Mouse (Mus musculus): ENCODE data around the gene Zfp866. TPM values are rescaled to one million over a fixed set of nuclear protein-coding genes. Genes with fewer than 3 reads are reported as not detected.

Zfp866 gene
- total and polyA plus RNA-seq, 3 experiments, result 14.3 to 16.0 (median 14.4) TPM

DNA sequence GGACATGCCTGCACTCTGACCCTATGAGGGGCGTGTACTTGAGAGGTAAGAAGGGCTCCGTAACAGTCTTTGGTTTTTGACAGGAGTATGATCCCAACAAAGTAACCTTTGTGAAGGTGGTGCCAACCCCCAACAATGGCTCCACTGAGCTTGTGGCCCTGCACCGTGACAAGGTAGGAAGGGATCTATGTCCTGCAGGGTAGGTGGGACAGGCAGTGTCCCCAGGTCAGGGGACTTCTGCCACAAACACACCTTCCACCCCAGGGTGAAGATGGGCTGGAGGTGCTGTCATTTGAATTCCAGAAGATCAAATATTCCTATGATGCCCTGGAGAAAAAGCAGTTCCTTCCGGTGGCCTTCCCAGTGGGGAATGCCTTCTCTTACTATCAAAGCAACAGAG is 2.7 kb upstream of the Zfp866 start:
- Histone ChIP-seq H3K27me3 (replicated peaks) (no peaks in the 10 kb centered on the region), H3K9ac (ENCODE audit: insufficient read depth, low read depth) (no peak overlapping the region), H3K4me1 (ENCODE audit: control insufficient read depth in 1 of 2, insufficient read depth in 2 of 2) (peaks cover 9 to 29% of the 10 kb centered on the region in 2 experiments), H3K4me3 (replicated peaks in 1 of 3; ENCODE audit: low read depth in 2 of 3, low read length in 2 of 3, poor library complexity in 1 of 3) (no peak overlapping the region), H3K79me2 (replicated peaks; ENCODE audit: control insufficient read depth, extremely low read depth, insufficient read depth, poor library complexity, severe bottlenecking) (peaks cover 28% of the 10 kb centered on the region), H3K36me3 (replicated peaks in 1 of 2; ENCODE audit: control insufficient read depth in 1 of 2, insufficient read depth in 1 of 2, low read length in 1 of 2) (peaks cover 53 to 65% of the 10 kb centered on the region in 2 experiments), H3K27ac (ENCODE audit: insufficient read depth, low read depth) (no peak overlapping the region), H3K9me3 (replicated peaks; ENCODE audit: low read length) (no peaks in the 10 kb centered on the region), H3K4me2 (ENCODE audit: insufficient read depth, low read depth, poor library complexity, severe bottlenecking) (no peak overlapping the region)
- no peak for TF ChIP-seq JUND (conservative IDR thresholded peaks at IDR 0.05; ENCODE audit: low read depth, low read length)
- no peak for TF ChIP-seq RCOR1 (conservative IDR thresholded peaks at IDR 0.05; ENCODE audit: low read depth, low read length)
- TF ChIP-seq BHLHE40 (IDR thresholded peaks at IDR 0.05; ENCODE audit: low read depth, low read length), result no peak
- no peak for TF ChIP-seq USF2 (conservative IDR thresholded peaks at IDR 0.05; ENCODE audit: low read depth, low read length)
- TF ChIP-seq RAD21 (IDR thresholded peaks at IDR 0.05; ENCODE audit: low read depth, low read length), result no peak
- TF ChIP-seq EP300 (IDR thresholded peaks at IDR 0.05; ENCODE audit: low read length), result no peak
- no peak for TF ChIP-seq POLR2AphosphoS2 (IDR thresholded peaks at IDR 0.05; ENCODE audit: low read depth, low read length)
- TF ChIP-seq TCF12 (IDR thresholded peaks at IDR 0.05; ENCODE audit: low read depth, low read length), result no peak
- no peak for TF ChIP-seq E2F4 (IDR thresholded peaks at IDR 0.05; ENCODE audit: insufficient replicate concordance, low read depth, low read length)
- TF ChIP-seq MEF2A (IDR thresholded peaks at IDR 0.05; ENCODE audit: borderline replicate concordance, low read depth, low read length), result no peak
- TF ChIP-seq PAX5 (IDR thresholded peaks at IDR 0.05; ENCODE audit: low read length), result no peak
- no peak for TF ChIP-seq USF1 (IDR thresholded peaks at IDR 0.05; ENCODE audit: low read depth, low read length)
- no peak for DNase-seq (ENCODE audit: extremely low read depth)
- in situ Hi-C loops (cut with MboI; ENCODE audit: low pct_ligation_motif_present, low pct_unique_long_range_greater_than_20kb, low sequenced_read_pairs), result no loop called here
- dilution Hi-C loops (cut with MboI; ENCODE audit: extremely low pct_ligation_motif_present, extremely low pct_unique_long_range_greater_than_20kb, low sequenced_read_pairs), result no loop called here

DNA sequence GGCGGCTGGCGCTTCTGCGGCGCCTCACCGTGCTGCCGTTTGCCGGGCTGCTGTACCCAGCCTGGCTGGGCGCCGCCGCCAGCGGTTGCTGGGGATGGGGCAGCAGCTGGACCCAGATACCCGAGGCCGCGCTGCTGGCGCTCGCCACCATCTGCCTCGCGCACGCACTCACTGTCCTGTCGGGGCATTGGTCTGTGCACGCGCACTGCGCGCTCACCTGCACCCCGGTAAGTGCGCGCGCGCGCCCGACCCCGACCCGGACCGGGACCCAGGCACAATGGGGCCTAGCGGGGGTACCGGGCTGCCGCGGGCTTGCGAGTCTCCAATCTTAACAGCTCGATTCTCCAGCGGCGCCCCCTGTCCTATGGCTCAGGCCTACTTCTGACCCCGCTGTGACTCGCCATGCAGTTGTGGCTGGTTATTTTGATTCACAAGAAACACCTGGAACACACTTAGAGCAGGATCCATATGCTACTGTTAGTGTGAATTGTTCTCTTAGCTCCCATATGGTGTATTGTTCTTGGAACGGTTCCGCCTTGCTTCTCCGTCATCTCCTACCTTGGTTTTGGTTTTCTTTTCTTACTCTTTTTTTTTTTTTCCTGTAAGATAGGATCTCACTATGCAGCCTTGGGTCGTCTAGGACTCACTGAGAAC is 564 bp upstream of the Zfp866 start:
- dilution Hi-C loops (cut with MboI; ENCODE audit: extremely low pct_ligation_motif_present, extremely low pct_unique_long_range_greater_than_20kb, low sequenced_read_pairs), result no loop called here
- no peaks in the 10 kb centered on the region for H3K9me3 ChIP-seq (replicated peaks; ENCODE audit: low read length)
- no peak for TF ChIP-seq ZKSCAN1 (IDR thresholded peaks at IDR 0.05; ENCODE audit: borderline replicate concordance, low read depth, low read length)
- TF ChIP-seq PAX5 (IDR thresholded peaks at IDR 0.05; ENCODE audit: low read length), result no peak
- no peak for TF ChIP-seq POLR2A (IDR thresholded peaks at IDR 0.05; ENCODE audit: low read depth, low read length)
- peak; percentile 3; the same call in 1 of the 2 replicates for TF ChIP-seq MYC (IDR thresholded peaks at IDR 0.05; ENCODE audit: low read depth, low read length)
- peak; percentile 56; the same call in 1 of the 2 replicates for TF ChIP-seq SIN3A (IDR thresholded peaks at IDR 0.05; ENCODE audit: low read length)
- no peak for TF ChIP-seq MEF2A (IDR thresholded peaks at IDR 0.05; ENCODE audit: borderline replicate concordance, low read depth, low read length)
- no peak for TF ChIP-seq ZMIZ1 (IDR thresholded peaks at IDR 0.05; ENCODE audit: low read depth, low read length)
- 0 out of 2 replicates have a peak, but pooled peaks have one; percentile 13 for TF ChIP-seq CHD1 (IDR thresholded peaks at IDR 0.05; ENCODE audit: low read depth, low read length)
- no peak for TF ChIP-seq ZC3H11A (IDR thresholded peaks at IDR 0.05; ENCODE audit: low read depth, low read length)
- no peak for TF ChIP-seq CTCF (conservative IDR thresholded peaks at IDR 0.05 in 1 of 2, IDR thresholded peaks at IDR 0.05 in 1 of 2; ENCODE audit: low read depth in 2 of 2, low read length in 2 of 2)
- no peak for TF ChIP-seq BHLHE40 (IDR thresholded peaks at IDR 0.05; ENCODE audit: low read depth, low read length)
- TF ChIP-seq POLR2AphosphoS2 (IDR thresholded peaks at IDR 0.05; ENCODE audit: low read depth, low read length), result no peak
- no peak for TF ChIP-seq CHD2 (IDR thresholded peaks at IDR 0.05; ENCODE audit: low read length)
- no peak for TF ChIP-seq MAZ (IDR thresholded peaks at IDR 0.05; ENCODE audit: low read depth, low read length)
- TF ChIP-seq TBP (conservative IDR thresholded peaks at IDR 0.05; ENCODE audit: low read depth, low read length), result no peak
- no peak for TF ChIP-seq USF2 (conservative IDR thresholded peaks at IDR 0.05; ENCODE audit: low read depth, low read length)
- TF ChIP-seq ELF1 (IDR thresholded peaks at IDR 0.05; ENCODE audit: low read depth, low read length), result no peak
- TF ChIP-seq HCFC1 (IDR thresholded peaks at IDR 0.05; ENCODE audit: low read depth, low read length), result no peak
- TF ChIP-seq IRF4 (IDR thresholded peaks at IDR 0.05; ENCODE audit: low read depth, low read length), result no peak
- no peak for TF ChIP-seq RAD21 (IDR thresholded peaks at IDR 0.05; ENCODE audit: low read depth, low read length)
- TF ChIP-seq EP300 (IDR thresholded peaks at IDR 0.05; ENCODE audit: low read length), result no peak
- peak; percentile 78 for TF ChIP-seq ZNF384 (IDR thresholded peaks at IDR 0.05; ENCODE audit: low read depth, low read length)

More for the DNA sequence above, 564 bp upstream of the Zfp866 start:
- in situ Hi-C loops (cut with MboI; ENCODE audit: low pct_ligation_motif_present, low pct_unique_long_range_greater_than_20kb, low sequenced_read_pairs), result no loop called here
- Histone ChIP-seq H3K4me2 (ENCODE audit: insufficient read depth, low read depth, poor library complexity, severe bottlenecking) (peak overlapping the region; percentile 81), H3K27ac (ENCODE audit: insufficient read depth, low read depth) (peak overlapping the region; percentile 85), H3K36me3 (replicated peaks in 1 of 2; ENCODE audit: control insufficient read depth in 1 of 2, insufficient read depth in 1 of 2, low read length in 1 of 2) (peaks cover 32 to 43% of the 10 kb centered on the region in 2 experiments), H3K79me2 (replicated peaks; ENCODE audit: control insufficient read depth, extremely low read depth, insufficient read depth, poor library complexity, severe bottlenecking) (peaks cover 28% of the 10 kb centered on the region), H3K27me3 (replicated peaks) (no peaks in the 10 kb centered on the region), H3K4me1 (ENCODE audit: control insufficient read depth in 1 of 2, insufficient read depth in 2 of 2) (peaks cover 9 to 29% of the 10 kb centered on the region in 2 experiments), H3K4me3 (replicated peaks in 1 of 3; ENCODE audit: low read depth in 2 of 3, low read length in 2 of 3, poor library complexity in 1 of 3) (peak overlapping the region; percentile 67 to 100 (median 78)), H3K9ac (ENCODE audit: insufficient read depth, low read depth) (peak overlapping the region; percentile 93)
- peak; percentile 44 for DNase-seq (ENCODE audit: extremely low read depth)
